Mouse (Mus musculus): ENCODE data around the gene Gpr39. TPM values are rescaled to one million over a fixed set of nuclear protein-coding genes. Genes with fewer than 3 reads are reported as not detected.

Gpr39 gene
- total and polyA plus RNA-seq, 3 experiments = not detected

DNA sequence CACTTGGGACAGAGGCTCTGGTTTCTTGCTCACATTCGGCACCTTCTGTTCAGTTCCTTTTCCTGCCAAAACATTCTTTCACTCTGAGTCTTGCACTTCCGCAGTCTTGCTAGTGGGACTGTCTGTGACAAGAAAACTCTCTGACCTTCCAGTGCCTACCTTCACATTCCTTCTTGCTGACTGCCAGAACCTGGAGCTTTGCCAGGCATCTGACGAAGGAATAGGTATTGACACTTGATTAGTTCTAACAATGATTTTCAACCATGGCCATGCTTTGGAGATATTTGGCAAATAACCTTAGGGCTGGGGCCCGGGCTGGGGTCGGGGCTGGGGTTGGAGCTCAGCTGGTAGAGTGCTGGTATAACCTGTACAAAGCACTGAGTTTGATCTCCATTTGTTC, 123.7 kb downstream of the Gpr39 start:
- no peaks in the 10 kb centered on the region for H3K9me3 ChIP-seq (replicated peaks; ENCODE audit: insufficient read depth, low read length)
- H3K9ac ChIP-seq (ENCODE audit: control insufficient read depth, low read depth, low read length, poor library complexity, severe bottlenecking) = no peak overlapping the region
- H3K79me2 ChIP-seq (ENCODE audit: control insufficient read depth, insufficient read depth, low read length, poor library complexity) = no peaks in the 10 kb centered on the region
- no peaks in the 10 kb centered on the region for H3K4me1 ChIP-seq (ENCODE audit: control insufficient read depth in 1 of 2, insufficient read depth in 2 of 2, low read length in 2 of 2)
- no peak overlapping the region for H3K27ac ChIP-seq (ENCODE audit: control insufficient read depth, low read depth, low read length)
- no peaks in the 10 kb centered on the region for H3K36me3 ChIP-seq (ENCODE audit: control insufficient read depth in 1 of 2, insufficient read depth in 2 of 2, low read length in 2 of 2)
- H3K27me3 ChIP-seq (ENCODE audit: control insufficient read depth in 1 of 2, insufficient read depth in 2 of 2, low read length in 2 of 2) = no peaks in the 10 kb centered on the region
- DNase-seq (ENCODE audit: low read depth, low spot score) = no peak
- no peak for TF ChIP-seq GATA1 (IDR thresholded peaks at IDR 0.05; ENCODE audit: low read depth, low read length)
- TF ChIP-seq ETS1 (IDR thresholded peaks at IDR 0.05; ENCODE audit: low read depth, low read length) = no peak
- no peak for TF ChIP-seq MAZ (IDR thresholded peaks at IDR 0.05; ENCODE audit: low read depth, low read length)
- TF ChIP-seq BHLHE40 (IDR thresholded peaks at IDR 0.05; ENCODE audit: borderline replicate concordance, low read depth, low read length) = no peak
- no peak for TF ChIP-seq JUND (IDR thresholded peaks at IDR 0.05; ENCODE audit: low read depth, low read length)
- H3K4me3 ChIP-seq (ENCODE audit: control insufficient read depth in 1 of 2, insufficient read depth in 1 of 2, low read depth in 2 of 2, low read length in 2 of 2) = no peak overlapping the region

DNA sequence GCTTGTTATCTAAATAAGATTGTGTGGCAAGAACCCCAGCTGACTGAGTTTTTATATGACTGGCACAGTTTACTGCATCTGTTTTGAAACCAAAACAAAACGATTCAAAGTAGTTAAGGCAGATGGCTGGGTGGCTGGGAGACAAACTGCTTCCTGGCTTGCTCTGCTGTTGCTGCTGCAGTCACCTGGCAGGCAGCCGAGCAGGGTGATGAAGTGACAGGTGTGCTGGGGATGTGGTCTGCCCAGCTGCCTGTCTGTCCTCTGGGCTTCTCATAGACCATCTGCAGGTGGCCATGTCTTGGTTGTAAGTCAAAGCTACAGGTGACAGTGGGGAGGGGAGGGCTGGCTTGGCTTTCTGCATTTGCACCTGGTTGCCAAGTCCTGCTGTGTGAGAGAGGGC, 131.6 kb downstream of the Gpr39 start:
- Histone ChIP-seq H3K9ac (ENCODE audit: control insufficient read depth, low read depth, low read length, poor library complexity, severe bottlenecking) (no peak overlapping the region), H3K79me2 (ENCODE audit: control insufficient read depth, insufficient read depth, low read length, poor library complexity) (no peaks in the 10 kb centered on the region), H3K4me3 (ENCODE audit: control insufficient read depth in 1 of 2, insufficient read depth in 1 of 2, low read depth in 2 of 2, low read length in 2 of 2) (no peak overlapping the region), H3K4me1 (ENCODE audit: control insufficient read depth in 1 of 2, insufficient read depth in 2 of 2, low read length in 2 of 2) (no peaks in the 10 kb centered on the region), H3K27ac (ENCODE audit: control insufficient read depth, low read depth, low read length) (no peak overlapping the region), H3K27me3 (ENCODE audit: control insufficient read depth in 1 of 2, insufficient read depth in 2 of 2, low read length in 2 of 2) (no peaks in the 10 kb centered on the region), H3K36me3 (ENCODE audit: control insufficient read depth in 1 of 2, insufficient read depth in 2 of 2, low read length in 2 of 2) (no peaks in the 10 kb centered on the region), H3K9me3 (replicated peaks; ENCODE audit: insufficient read depth, low read length) (no peaks in the 10 kb centered on the region)
- TF ChIP-seq UBTF (IDR thresholded peaks at IDR 0.05; ENCODE audit: borderline replicate concordance, insufficient read depth, low read depth, low read length) (no peak), TAL1 (IDR thresholded peaks at IDR 0.05; ENCODE audit: low read length) (no peak), HCFC1 (IDR thresholded peaks at IDR 0.05; ENCODE audit: low read depth, low read length) (no peak), POLR2AphosphoS2 (IDR thresholded peaks at IDR 0.05; ENCODE audit: low read length) (no peak), GABPA (IDR thresholded peaks at IDR 0.05; ENCODE audit: low read depth, low read length) (no peak), CHD2 (IDR thresholded peaks at IDR 0.05; ENCODE audit: low read length) (no peak), MAFK (IDR thresholded peaks at IDR 0.05; ENCODE audit: borderline replicate concordance, low read depth, low read length) (no peak)
- no peak for DNase-seq (ENCODE audit: low read depth, low spot score)

DNA sequence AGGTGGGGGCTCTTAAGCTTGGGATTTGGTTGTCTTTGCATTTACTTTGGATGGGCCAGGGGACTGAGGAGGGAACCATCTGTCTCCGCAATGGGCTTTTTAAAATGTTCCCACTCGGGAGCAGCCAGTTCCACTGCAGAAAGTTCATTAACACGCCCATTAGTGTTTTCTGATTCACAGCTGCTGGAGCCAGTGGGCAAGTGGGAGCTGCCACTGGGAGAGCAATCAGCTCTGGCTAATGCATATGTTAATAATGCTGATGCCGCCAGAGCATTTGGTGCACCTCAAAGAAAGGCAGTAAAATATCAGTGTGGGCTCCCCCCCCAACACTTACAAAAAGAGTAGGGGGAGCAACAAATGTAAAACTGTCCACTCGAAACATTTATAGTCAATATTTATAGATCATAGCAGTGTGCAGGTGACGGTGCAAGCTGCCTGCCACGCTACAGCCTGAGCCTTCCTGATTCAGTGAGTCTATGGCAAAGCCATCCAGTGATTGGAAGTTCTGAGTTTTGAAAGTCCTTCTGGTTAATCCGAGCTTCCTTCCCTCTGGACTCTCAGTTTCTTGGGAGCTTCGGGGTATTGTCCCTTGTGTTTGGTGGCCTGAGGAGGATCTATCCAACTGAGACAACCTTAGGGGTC, 136.5 kb downstream of the Gpr39 start:
- Histone ChIP-seq H3K27ac (ENCODE audit: control insufficient read depth, low read depth, low read length) (no peak overlapping the region), H3K4me3 (ENCODE audit: control insufficient read depth in 1 of 2, insufficient read depth in 1 of 2, low read depth in 2 of 2, low read length in 2 of 2) (no peak overlapping the region), H3K9ac (ENCODE audit: control insufficient read depth, low read depth, low read length, poor library complexity, severe bottlenecking) (no peak overlapping the region), H3K36me3 (ENCODE audit: control insufficient read depth in 1 of 2, insufficient read depth in 2 of 2, low read length in 2 of 2) (no peaks in the 10 kb centered on the region), H3K79me2 (ENCODE audit: control insufficient read depth, insufficient read depth, low read length, poor library complexity) (no peaks in the 10 kb centered on the region), H3K9me3 (replicated peaks; ENCODE audit: insufficient read depth, low read length) (no peaks in the 10 kb centered on the region), H3K4me1 (ENCODE audit: control insufficient read depth in 1 of 2, insufficient read depth in 2 of 2, low read length in 2 of 2) (no peaks in the 10 kb centered on the region), H3K27me3 (ENCODE audit: control insufficient read depth in 1 of 2, insufficient read depth in 2 of 2, low read length in 2 of 2) (no peaks in the 10 kb centered on the region)
- TF ChIP-seq ZMIZ1 (IDR thresholded peaks at IDR 0.05; ENCODE audit: low read depth, low read length) (no peak), CTCF (IDR thresholded peaks at IDR 0.05 in 2 of 3, conservative IDR thresholded peaks at IDR 0.05 in 1 of 3; ENCODE audit: control insufficient read depth in 1 of 3, insufficient read depth in 1 of 3, low read depth in 2 of 3, low read length in 3 of 3, poor library complexity in 1 of 3, severe bottlenecking in 1 of 3) (no peak), NRF1 (IDR thresholded peaks at IDR 0.05; ENCODE audit: insufficient read depth, low read depth, low read length, poor library complexity, severe bottlenecking) (no peak), MXI1 (IDR thresholded peaks at IDR 0.05; ENCODE audit: low read depth, low read length) (no peak), E2F4 (IDR thresholded peaks at IDR 0.05; ENCODE audit: borderline replicate concordance, low read depth, low read length) (no peak), CHD1 (IDR thresholded peaks at IDR 0.05; ENCODE audit: low read depth, low read length) (no peak)
- no peak for DNase-seq (ENCODE audit: low read depth, low spot score)

Data from MEL (cell line).